ENCODE assay signal across 8 mouse cellular contexts in the genomic region with DNA sequence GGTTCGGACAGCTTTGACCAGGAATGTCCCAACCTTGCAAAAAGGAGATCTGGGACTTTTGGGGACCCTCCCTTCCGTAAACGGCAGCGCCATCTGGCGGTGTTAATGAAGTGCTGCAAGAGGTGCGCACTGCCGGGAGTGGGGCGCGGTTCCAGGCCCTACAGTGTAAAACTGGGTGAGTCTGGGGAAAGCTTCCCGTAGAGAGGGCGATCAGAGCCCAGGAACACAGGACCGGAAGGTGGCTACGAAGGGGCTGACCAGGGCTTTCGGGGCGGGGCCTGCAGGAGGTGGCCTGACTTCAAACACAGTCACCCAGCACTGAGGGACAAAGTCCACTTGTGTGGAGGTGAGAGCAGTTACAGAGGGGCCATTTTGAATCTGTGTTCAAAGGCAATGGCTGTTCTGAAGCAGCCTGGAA. TPM values are rescaled to one million over a fixed set of nuclear protein-coding genes. Genes with fewer than 3 reads are reported as not detected.
DNase-seq lines count a peak whose midpoint lies in the region; ATAC-seq and TF ChIP-seq lines count a peak whose summit lies in the region.

No protein-coding gene starts in this region.

- TF ChIP-seq POLR2A in spleen, adult 2 months (IDR thresholded peaks at IDR 0.05; ENCODE audit: low read depth, low read length) = no peak
- no peak for TF ChIP-seq POLR2A in brain, embryonic 14.5 days (IDR thresholded peaks at IDR 0.05; ENCODE audit: borderline replicate concordance, extremely low read depth, insufficient read depth, insufficient read length, poor library complexity, severe bottlenecking)

- TF ChIP-seq CTCF in spleen, adult 2 months (IDR thresholded peaks at IDR 0.05; ENCODE audit: extremely low read depth, insufficient read depth, insufficient read length, insufficient replicate concordance) = peak; percentile 35; the same call in 1 of the 2 replicates
- peak; percentile 90 for TF ChIP-seq CTCF in brain, embryonic 14.5 days (IDR thresholded peaks at IDR 0.05; ENCODE audit: borderline replicate concordance, extremely low read depth, insufficient read depth, insufficient read length)

- H3K4me2 ChIP-seq in lung, embryonic 15.5 days = peak overlapping the region; percentile 62

- no peak overlapping the region for H3K4me3 ChIP-seq in spleen, adult 2 months (ENCODE audit: extremely low read depth, insufficient read depth, insufficient read length)
- H3K4me3 ChIP-seq in heart, embryonic 10.5 days = peak overlapping the region; percentile 61
- H3K4me3 ChIP-seq in lung, embryonic 15.5 days = peak overlapping the region; percentile 14

- H3K9me3 ChIP-seq in heart, embryonic 10.5 days = no peaks in the 10 kb centered on the region
- H3K9me3 ChIP-seq in lung, embryonic 15.5 days = no peaks in the 10 kb centered on the region

- DNase-seq in spleen, adult 2 months (ENCODE audit: low read depth in 1 of 2, low spot score in 2 of 2) = no peak
- no peak for DNase-seq in spleen, postnatal 36 days (ENCODE audit: low spot score in 2 of 2)
- peak; percentile 70 for DNase-seq in brain, embryonic 14.5 days (ENCODE audit: low read depth)
- no peak for DNase-seq in heart, embryonic 10.5 days (ENCODE audit: low spot score)
- DNase-seq in kidney, adult 9 months = peak; percentile 95
- peak; percentile 77 for DNase-seq in retina, postnatal 1 day
- no peak for DNase-seq in spleen, adult 12 weeks (ENCODE audit: low spot score)

- H3K27me3 ChIP-seq in spleen, adult 2 months (ENCODE audit: control insufficient read depth, insufficient read depth, low read length) = peaks cover 35% of the 10 kb centered on the region
- peaks cover 56% of the 10 kb centered on the region for H3K27me3 ChIP-seq in heart, embryonic 10.5 days (ENCODE audit: insufficient read depth, poor library complexity, severe bottlenecking)
- peaks cover 67% of the 10 kb centered on the region for H3K27me3 ChIP-seq in lung, embryonic 15.5 days

- no peak overlapping the region for H3K27ac ChIP-seq in spleen, adult 2 months (ENCODE audit: insufficient read depth, low read length)
- peak overlapping the region; percentile 43; the same call in 1 of the 2 replicates for H3K27ac ChIP-seq in heart, embryonic 10.5 days
- no peak overlapping the region for H3K27ac ChIP-seq in lung, embryonic 15.5 days

- peak overlapping the region; percentile 27; the same call in 1 of the 2 replicates for H3K9ac ChIP-seq in lung, embryonic 15.5 days

- H3K4me1 ChIP-seq in spleen, adult 2 months (ENCODE audit: control insufficient read depth, insufficient read depth, insufficient read length) = no peaks in the 10 kb centered on the region; the same call in 1 of the 2 replicates
- peaks cover 42% of the 10 kb centered on the region for H3K4me1 ChIP-seq in heart, embryonic 10.5 days
- H3K4me1 ChIP-seq in lung, embryonic 15.5 days = peaks cover 39% of the 10 kb centered on the region

- peak; percentile 56 for ATAC-seq in lung, embryonic 15.5 days (ENCODE audit: borderline replicate concordance, extremely low read depth, low FRiP score, low TSS enrichment)

- H3K36me3 ChIP-seq in spleen, adult 2 months (ENCODE audit: control insufficient read depth, insufficient read depth, low read length) = no peaks in the 10 kb centered on the region
- no peaks in the 10 kb centered on the region for H3K36me3 ChIP-seq in heart, embryonic 10.5 days
- H3K36me3 ChIP-seq in lung, embryonic 15.5 days = no peaks in the 10 kb centered on the region

- 3% methylated on average over 15 of the region's 15 CpGs for WGBS in spleen, adult 2 months
- WGBS in heart, embryonic 10.5 days = under 1% methylated on average over 15 of the region's 15 CpGs
- WGBS in lung, embryonic 15.5 days = 1% methylated on average over 15 of the region's 15 CpGs

RNA-seq across cellular contexts. Expression of gene Dnajc22, which starts 6.2 kb away (rescaled TPM):
- 0.35 and 0.60 TPM in 2 replicates for polyA plus RNA-seq in spleen, adult 2 months (2012; rRNA removed)
- 0.82 and 0.92 TPM in 2 replicates for polyA plus RNA-seq in brain, embryonic 14.5 days (2012; rRNA removed)
- 2.7 and 7.5 TPM in 2 replicates for polyA plus RNA-seq in heart, embryonic 10.5 days (2016; fragmentation: Nextera tagmentation; extraction: Ambion mirVana)
- 1.7 and 1.9 TPM in 2 replicates for polyA plus RNA-seq in lung, embryonic 15.5 days (2015; fragmentation: Nextera tagmentation; extraction: Ambion mirVana)

RNA-seq across cellular contexts. Expression of gene C1ql4, which starts 11.5 kb away (rescaled TPM):
- polyA plus RNA-seq in spleen, adult 2 months (2012; rRNA removed) = not detected in 2 replicates
- polyA plus RNA-seq in brain, embryonic 14.5 days (2012; rRNA removed) = 7.0 and 15.6 TPM in 2 replicates
- 0.12 and 0.20 TPM in 2 replicates for polyA plus RNA-seq in heart, embryonic 10.5 days (2016; fragmentation: Nextera tagmentation; extraction: Ambion mirVana)
- not detected in 2 replicates for polyA plus RNA-seq in lung, embryonic 15.5 days (2015; fragmentation: Nextera tagmentation; extraction: Ambion mirVana)

RNA-seq across cellular contexts. Expression of gene Troap, which starts 24.8 kb away (rescaled TPM):
- polyA plus RNA-seq in spleen, adult 2 months (2012; rRNA removed) = 5.9 and 7.5 TPM in 2 replicates
- polyA plus RNA-seq in brain, embryonic 14.5 days (2012; rRNA removed) = 12.1 and 27.9 TPM in 2 replicates
- polyA plus RNA-seq in heart, embryonic 10.5 days (2016; fragmentation: Nextera tagmentation; extraction: Ambion mirVana) = 35.7 TPM in 2 replicates
- 35.4 and 41.9 TPM in 2 replicates for polyA plus RNA-seq in lung, embryonic 15.5 days (2015; fragmentation: Nextera tagmentation; extraction: Ambion mirVana)

RNA-seq across cellular contexts. Expression of gene Spats2, which starts 26.6 kb away (rescaled TPM):
- 1.5 and 2.2 TPM in 2 replicates for polyA plus RNA-seq in spleen, adult 2 months (2012; rRNA removed)
- 47.3 and 50.4 TPM in 2 replicates for polyA plus RNA-seq in brain, embryonic 14.5 days (2012; rRNA removed)
- 42.1 and 58.5 TPM in 2 replicates for polyA plus RNA-seq in heart, embryonic 10.5 days (2016; fragmentation: Nextera tagmentation; extraction: Ambion mirVana)
- 37.8 and 38.9 TPM in 2 replicates for polyA plus RNA-seq in lung, embryonic 15.5 days (2015; fragmentation: Nextera tagmentation; extraction: Ambion mirVana)

RNA-seq across cellular contexts. Expression of gene Prph, which starts 44.2 kb away (rescaled TPM):
- 0.99 and 1.4 TPM in 2 replicates for polyA plus RNA-seq in spleen, adult 2 months (2012; rRNA removed)
- polyA plus RNA-seq in brain, embryonic 14.5 days (2012; rRNA removed) = 14.0 and 47.0 TPM in 2 replicates
- 0.36 and 1.1 TPM in 2 replicates for polyA plus RNA-seq in heart, embryonic 10.5 days (2016; fragmentation: Nextera tagmentation; extraction: Ambion mirVana)
- 3.1 and 6.8 TPM in 2 replicates for polyA plus RNA-seq in lung, embryonic 15.5 days (2015; fragmentation: Nextera tagmentation; extraction: Ambion mirVana)

Comparison
In these comparisons a context has a peak if more than half of its experiments do, and no peak if none do; other contexts are left out.
1. DNase-seq: peak in brain, embryonic 14.5 days (single experiment), kidney, adult 9 months (single experiment) and retina, postnatal 1 day (single experiment); none in spleen, adult 2 months (0 of 2), spleen, postnatal 36 days (0 of 2), heart, embryonic 10.5 days (single experiment) and spleen, adult 12 weeks (single experiment).